Mouse (Mus musculus) liver, embryonic 14.5 days (tissue): Measurements from ENCODE around the gene Vamp5.

Source experiments
- CTCF ChIP-seq: IDR thresholded peaks from 2 replicates; pipeline ENCODE4 v1.5.1; 2016; ENCODE audit warnings: antibody characterized with exemption, low read depth, control low read depth
- EP300 ChIP-seq: IDR thresholded peaks from 2 replicates; pipeline ENCODE4 v1.6.1; 2016; ENCODE audit warnings: antibody characterized with exemption, low read depth

DNA sequence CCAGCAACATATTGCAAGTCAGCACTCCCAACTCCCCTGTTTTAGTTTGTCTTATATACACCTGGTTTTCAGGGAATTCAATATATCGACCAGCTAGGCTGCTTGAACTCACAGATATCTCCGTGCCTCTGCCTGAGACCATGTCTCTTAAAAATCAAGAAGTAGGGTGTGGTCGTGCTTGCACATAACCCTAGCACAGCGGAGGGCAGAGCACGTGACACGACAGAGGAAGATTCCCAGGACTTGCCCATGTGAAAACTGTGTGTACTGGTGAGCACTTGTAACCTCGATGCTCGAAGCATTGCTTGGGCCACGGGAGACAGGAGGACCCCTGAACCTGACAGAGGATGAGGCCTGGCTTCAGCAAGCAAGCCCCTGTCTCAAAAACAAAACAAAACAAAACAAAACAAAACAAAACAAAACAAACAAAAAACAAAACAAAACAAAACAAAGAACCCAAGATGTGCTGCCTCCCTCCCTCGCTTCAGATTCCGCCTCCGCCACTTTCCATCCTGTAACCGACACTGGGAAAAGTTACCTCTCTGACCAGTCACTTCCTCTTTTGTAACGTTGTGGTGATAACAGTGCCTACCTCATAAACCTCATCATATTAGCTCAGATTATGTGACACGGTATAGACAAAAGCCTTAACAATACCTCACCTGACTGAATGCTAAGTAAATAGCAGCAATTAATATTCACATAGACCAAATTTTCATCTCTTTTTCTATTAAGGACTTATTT is 5.3 kb downstream of the Vamp5 start:
- TF ChIP-seq EP300: no peak
- no peak for TF ChIP-seq CTCF
